Mouse (Mus musculus): ENCODE results near the gene Elane. TPM values are rescaled to one million over a fixed set of nuclear protein-coding genes. Genes with fewer than 3 reads are reported as not detected.

Gene Elane
- polyA plus RNA-seq, 1 experiment from 2014 or later: 0.55 TPM

DNA sequence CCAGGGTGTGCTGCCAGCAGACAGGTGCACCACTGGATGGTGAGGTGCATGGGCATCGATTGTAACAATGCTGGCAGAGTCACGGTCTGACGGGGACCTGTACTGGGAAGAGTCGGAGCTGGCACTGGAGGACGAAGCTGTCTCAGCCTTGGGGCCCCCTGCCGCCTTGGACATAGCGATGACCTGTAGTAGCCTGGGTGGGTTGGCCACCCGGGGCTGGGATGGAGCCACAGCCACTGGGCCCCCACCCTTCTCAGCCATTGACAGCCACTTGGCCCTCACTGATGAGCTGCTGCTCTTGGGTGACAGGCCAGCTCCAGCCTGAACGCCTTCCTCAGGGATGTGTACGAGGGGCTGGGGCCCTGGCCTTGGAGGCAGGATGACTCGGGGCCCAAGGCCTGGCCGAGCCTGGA lies 20.9 kb upstream of the Elane start:
- no peak overlapping the region for H3K9ac ChIP-seq (ENCODE audit: low read length)
- H3K9me3 ChIP-seq (ENCODE audit: control insufficient read depth, low read length): no peaks in the 10 kb centered on the region
- no peak overlapping the region for H3K4me3 ChIP-seq (ENCODE audit: low read depth, low read length)
- peaks cover 29% of the 10 kb centered on the region for H3K36me3 ChIP-seq (ENCODE audit: control insufficient read depth, insufficient read depth, low read length)
- WGBS: 48% methylated on average over 12 of the region's 12 CpGs
- no peak overlapping the region for H3K4me2 ChIP-seq (replicated peaks; ENCODE audit: low read depth)
- TF ChIP-seq EP300 (optimal IDR thresholded peaks at IDR 0.05) (no peak), CTCF (IDR thresholded peaks at IDR 0.05; ENCODE audit: low read depth) (no peak)
- H3K27ac ChIP-seq (replicated peaks): no peak overlapping the region
- DNase-seq (ENCODE audit: low spot score) (no peak), ATAC-seq (ENCODE audit: low FRiP score, low TSS enrichment) (peak; percentile 16)
- no peaks in the 10 kb centered on the region for H3K27me3 ChIP-seq (ENCODE audit: control insufficient read depth, insufficient read depth, low read length)
- no peaks in the 10 kb centered on the region for H3K4me1 ChIP-seq (replicated peaks; ENCODE audit: control insufficient read depth, insufficient read depth)

DNA sequence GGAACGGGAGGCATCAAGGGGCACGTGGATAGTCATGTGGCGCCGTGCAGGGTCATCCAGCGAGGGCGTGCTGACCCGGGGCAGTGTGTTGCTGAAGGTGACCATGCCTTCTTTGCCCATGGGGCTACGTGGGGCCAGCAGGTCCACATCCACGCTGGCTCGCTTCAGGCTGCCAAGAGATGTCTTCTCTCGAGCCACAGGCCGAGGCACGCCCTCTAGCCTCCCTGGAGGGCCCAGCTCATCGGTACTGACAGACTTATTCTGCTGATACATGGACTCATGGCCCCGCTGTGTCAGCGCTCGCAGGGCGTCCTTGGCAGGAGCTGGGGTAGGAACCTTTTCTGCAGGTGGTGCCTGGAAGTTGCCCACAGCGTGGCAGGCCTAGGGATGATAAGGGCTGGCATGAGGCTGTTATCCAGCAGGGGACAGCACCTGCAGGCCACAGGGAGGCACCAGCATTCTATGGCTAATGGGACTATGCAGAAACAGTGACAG lies 20.2 kb upstream of the Elane start:
- ATAC-seq (ENCODE audit: low FRiP score, low TSS enrichment) (peak; percentile 31; the same call in 1 of the 2 replicates), DNase-seq (ENCODE audit: low spot score) (no peak)
- Histone ChIP-seq H3K9me3 (ENCODE audit: control insufficient read depth, low read length) (no peaks in the 10 kb centered on the region), H3K4me2 (replicated peaks; ENCODE audit: low read depth) (no peak overlapping the region), H3K4me3 (ENCODE audit: low read depth, low read length) (no peak overlapping the region), H3K36me3 (ENCODE audit: control insufficient read depth, insufficient read depth, low read length) (peaks cover 23% of the 10 kb centered on the region), H3K9ac (ENCODE audit: low read length) (no peak overlapping the region), H3K27ac (replicated peaks) (no peak overlapping the region), H3K27me3 (ENCODE audit: control insufficient read depth, insufficient read depth, low read length) (no peaks in the 10 kb centered on the region), H3K4me1 (replicated peaks; ENCODE audit: control insufficient read depth, insufficient read depth) (no peaks in the 10 kb centered on the region)
- WGBS: 66% methylated on average over 19 of the region's 19 CpGs
- TF ChIP-seq CTCF (IDR thresholded peaks at IDR 0.05; ENCODE audit: low read depth) (peak; percentile 69), EP300 (optimal IDR thresholded peaks at IDR 0.05) (no peak)

- Histone ChIP-seq H3K27ac (replicated peaks) (no peak overlapping the region), H3K9ac (ENCODE audit: low read length) (no peak overlapping the region), H3K4me1 (replicated peaks; ENCODE audit: control insufficient read depth, insufficient read depth) (no peaks in the 10 kb centered on the region), H3K9me3 (ENCODE audit: control insufficient read depth, low read length) (no peaks in the 10 kb centered on the region), H3K36me3 (ENCODE audit: control insufficient read depth, insufficient read depth, low read length) (peaks cover 16% of the 10 kb centered on the region), H3K4me3 (ENCODE audit: low read depth, low read length) (no peak overlapping the region), H3K4me2 (replicated peaks; ENCODE audit: low read depth) (no peak overlapping the region), H3K27me3 (ENCODE audit: control insufficient read depth, insufficient read depth, low read length) (no peaks in the 10 kb centered on the region)
- ATAC-seq (ENCODE audit: low FRiP score, low TSS enrichment) (no peak), DNase-seq (ENCODE audit: low spot score) (no peak)
- 77% methylated on average over 11 of the region's 11 CpGs for WGBS
- TF ChIP-seq CTCF (IDR thresholded peaks at IDR 0.05; ENCODE audit: low read depth): no peak
- no peak for TF ChIP-seq EP300 (optimal IDR thresholded peaks at IDR 0.05)
These were observed 19.4 kb upstream of the Elane start for GRCm38 (mm10) chr10:79866601-79867000.

DNA sequence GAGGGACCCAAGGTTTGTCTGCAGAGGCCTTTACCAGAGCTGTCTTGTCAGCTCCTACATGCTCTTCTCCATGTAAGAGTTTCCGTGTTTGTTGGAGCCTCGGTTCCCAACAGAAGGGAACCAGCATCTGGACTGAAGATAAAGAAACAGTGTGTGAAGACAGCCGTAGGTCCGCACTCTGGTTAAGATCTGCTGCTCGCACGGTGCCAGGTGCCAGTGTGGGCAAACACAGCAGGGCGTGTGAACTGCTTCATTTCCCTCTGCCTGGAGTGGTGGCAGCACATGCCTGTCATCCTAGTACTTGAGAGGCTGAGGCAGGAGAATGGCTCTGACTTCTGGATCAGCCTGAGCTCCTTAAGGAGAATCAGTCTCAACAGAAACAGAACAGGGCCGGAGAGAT lies 14.2 kb upstream of the Elane start:
- no peak overlapping the region for H3K4me2 ChIP-seq (replicated peaks; ENCODE audit: low read depth)
- WGBS: 76% methylated on average over 8 of the region's 8 CpGs
- H3K27me3 ChIP-seq (ENCODE audit: control insufficient read depth, insufficient read depth, low read length): no peaks in the 10 kb centered on the region
- no peak for TF ChIP-seq CTCF (IDR thresholded peaks at IDR 0.05; ENCODE audit: low read depth)
- TF ChIP-seq EP300 (optimal IDR thresholded peaks at IDR 0.05): no peak
- H3K36me3 ChIP-seq (ENCODE audit: control insufficient read depth, insufficient read depth, low read length): no peaks in the 10 kb centered on the region
- no peak overlapping the region for H3K9ac ChIP-seq (ENCODE audit: low read length)
- no peaks in the 10 kb centered on the region for H3K4me1 ChIP-seq (replicated peaks; ENCODE audit: control insufficient read depth, insufficient read depth)
- DNase-seq (ENCODE audit: low spot score) (no peak), ATAC-seq (ENCODE audit: low FRiP score, low TSS enrichment) (no peak)
- no peak overlapping the region for H3K27ac ChIP-seq (replicated peaks)
- H3K9me3 ChIP-seq (ENCODE audit: control insufficient read depth, low read length): no peaks in the 10 kb centered on the region
- no peak overlapping the region for H3K4me3 ChIP-seq (ENCODE audit: low read depth, low read length)

GRCm38 (mm10) chr10:79872862-79873261 lies 13.2 kb upstream of the Elane start:
- no peaks in the 10 kb centered on the region for H3K27me3 ChIP-seq (ENCODE audit: control insufficient read depth, insufficient read depth, low read length)
- H3K9me3 ChIP-seq (ENCODE audit: control insufficient read depth, low read length): no peaks in the 10 kb centered on the region
- no peak overlapping the region for H3K9ac ChIP-seq (ENCODE audit: low read length)
- 47% methylated on average over 3 of the region's 3 CpGs for WGBS
- ATAC-seq (ENCODE audit: low FRiP score, low TSS enrichment) (no peak), DNase-seq (ENCODE audit: low spot score) (no peak)
- H3K4me1 ChIP-seq (replicated peaks; ENCODE audit: control insufficient read depth, insufficient read depth): no peaks in the 10 kb centered on the region
- no peak for TF ChIP-seq CTCF (IDR thresholded peaks at IDR 0.05; ENCODE audit: low read depth)
- no peak overlapping the region for H3K4me3 ChIP-seq (ENCODE audit: low read depth, low read length)
- no peak overlapping the region for H3K27ac ChIP-seq (replicated peaks)
- no peaks in the 10 kb centered on the region for H3K36me3 ChIP-seq (ENCODE audit: control insufficient read depth, insufficient read depth, low read length)
- H3K4me2 ChIP-seq (replicated peaks; ENCODE audit: low read depth): no peak overlapping the region

- TF ChIP-seq EP300 (optimal IDR thresholded peaks at IDR 0.05): no peak
- TF ChIP-seq CTCF (IDR thresholded peaks at IDR 0.05; ENCODE audit: low read depth): no peak
- Histone ChIP-seq H3K4me2 (replicated peaks; ENCODE audit: low read depth) (no peak overlapping the region), H3K4me3 (ENCODE audit: low read depth, low read length) (no peak overlapping the region), H3K36me3 (ENCODE audit: control insufficient read depth, insufficient read depth, low read length) (no peaks in the 10 kb centered on the region), H3K27ac (replicated peaks) (no peak overlapping the region), H3K9ac (ENCODE audit: low read length) (no peak overlapping the region), H3K4me1 (replicated peaks; ENCODE audit: control insufficient read depth, insufficient read depth) (no peaks in the 10 kb centered on the region), H3K27me3 (ENCODE audit: control insufficient read depth, insufficient read depth, low read length) (no peaks in the 10 kb centered on the region), H3K9me3 (ENCODE audit: control insufficient read depth, low read length) (no peaks in the 10 kb centered on the region)
- 25% methylated on average over 6 of the region's 6 CpGs for WGBS
- ATAC-seq (ENCODE audit: low FRiP score, low TSS enrichment) (no peak), DNase-seq (ENCODE audit: low spot score) (no peak)
These were observed 12.7 kb upstream of the Elane start for GRCm38 (mm10) chr10:79873313-79873712.
